Mouse (Mus musculus) thymus, postnatal 14 days (tissue): ENCODE results near the gene Tubgcp6.

ENCODE experiments used
- DNase-seq: peaks from one replicate; pipeline ENCODE4 v3.0.0; 2021

The Tubgcp6 gene

GRCm38 (mm10) chr15:89061761-89062517 is 61.0 kb downstream of the Tubgcp6 start:
- no peak for DNase-seq

GRCm38 (mm10) chr15:89060811-89061460 is 62.0 kb downstream of the Tubgcp6 start:
- no peak for DNase-seq

- no peak for DNase-seq
Measured at GRCm38 (mm10) chr15:89060032-89060681, 62.8 kb downstream of the Tubgcp6 start.

GRCm38 (mm10) chr15:89059161-89059931 is 63.6 kb downstream of the Tubgcp6 start, which contains the start of gene Panx2:
TSS of gene Panx2 (plus strand) at chr15:89059734.
- no peak for DNase-seq

- DNase-seq, result no peak
Measured at GRCm38 (mm10) chr15:89058736-89059135, 64.2 kb downstream of the Tubgcp6 start.

- DNase-seq, result no peak
Measured at GRCm38 (mm10) chr15:89054666-89055065, 68.2 kb downstream of the Tubgcp6 start.
